Mouse (Mus musculus): ENCODE results near the gene Bad.
A peak's percentile ranks its signal among the peaks of the same experiment; 100 is the strongest.

The Bad gene

DNA sequence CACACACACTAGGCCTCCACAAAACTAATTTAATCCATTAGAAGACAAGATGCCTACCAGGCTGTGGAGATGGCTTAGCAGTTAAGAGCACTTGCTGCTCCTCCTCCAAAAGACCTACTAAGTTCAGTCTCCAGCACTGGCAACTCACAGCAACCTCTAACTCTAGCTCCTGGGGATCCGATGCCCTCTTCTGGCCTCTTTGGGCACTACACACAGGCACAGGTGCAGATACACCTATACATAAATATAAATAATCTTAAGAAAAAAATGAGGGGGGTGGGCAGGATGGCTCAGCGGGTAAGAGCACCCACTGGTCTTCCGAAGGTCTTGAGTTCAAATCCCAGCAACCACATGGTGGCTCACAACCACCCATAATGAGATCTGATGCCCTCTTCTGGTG lies 5.4 kb upstream of the Bad start:
- DNase-seq, result peak; percentile 70

DNA sequence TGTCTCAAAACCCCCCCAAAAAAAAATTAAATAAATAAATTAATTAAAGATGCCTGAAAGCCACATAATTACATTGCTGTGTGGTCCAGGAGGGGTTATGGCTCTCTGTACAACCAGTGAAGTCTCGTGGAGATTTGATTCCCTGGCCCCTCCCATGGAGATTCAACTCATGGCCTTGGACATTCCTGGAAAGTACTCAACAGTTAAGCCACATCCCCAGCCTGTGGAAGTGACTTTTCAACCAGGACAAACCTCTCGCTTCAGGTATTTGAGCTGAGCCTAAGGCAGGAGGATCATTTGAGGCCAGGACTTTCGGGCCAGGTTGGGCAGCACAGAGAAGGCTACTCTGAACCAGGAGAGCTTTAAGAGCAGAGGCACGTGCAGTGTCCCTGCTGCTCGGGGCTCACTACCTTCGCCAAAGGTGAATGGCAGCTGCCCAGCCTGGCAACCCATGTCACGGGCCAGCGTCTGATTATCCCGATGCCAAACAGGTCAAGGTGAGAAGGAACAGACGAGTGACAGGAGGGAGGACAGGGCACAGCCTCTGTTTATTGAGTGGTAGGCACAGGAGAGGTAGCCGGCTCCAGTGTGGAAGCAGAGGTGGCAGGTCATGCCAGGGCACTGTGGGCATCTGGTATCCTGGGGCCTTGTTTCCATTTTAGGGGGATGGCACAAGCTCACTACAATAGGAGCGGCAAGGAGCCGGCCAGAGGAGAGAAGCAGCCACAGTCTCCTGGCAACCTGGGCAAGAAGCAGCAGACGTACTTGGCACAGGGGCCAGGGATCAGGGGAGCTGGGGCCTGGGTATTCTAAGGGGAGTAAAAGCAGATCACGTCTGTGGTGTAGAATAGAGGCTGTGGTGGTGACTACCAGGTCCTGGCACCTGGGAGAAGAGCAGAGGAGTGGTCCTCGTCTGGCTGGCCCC lies 3.9 kb upstream of the Bad start:
- DNase-seq, result no peak

- DNase-seq, result no peak
These were observed 2.3 kb upstream of the Bad start for GRCm38 (mm10) chr19:6939106-6940002.

- no peak for DNase-seq
These were observed 987 bp upstream of the Bad start for GRCm38 (mm10) chr19:6940396-6941351.

DNA sequence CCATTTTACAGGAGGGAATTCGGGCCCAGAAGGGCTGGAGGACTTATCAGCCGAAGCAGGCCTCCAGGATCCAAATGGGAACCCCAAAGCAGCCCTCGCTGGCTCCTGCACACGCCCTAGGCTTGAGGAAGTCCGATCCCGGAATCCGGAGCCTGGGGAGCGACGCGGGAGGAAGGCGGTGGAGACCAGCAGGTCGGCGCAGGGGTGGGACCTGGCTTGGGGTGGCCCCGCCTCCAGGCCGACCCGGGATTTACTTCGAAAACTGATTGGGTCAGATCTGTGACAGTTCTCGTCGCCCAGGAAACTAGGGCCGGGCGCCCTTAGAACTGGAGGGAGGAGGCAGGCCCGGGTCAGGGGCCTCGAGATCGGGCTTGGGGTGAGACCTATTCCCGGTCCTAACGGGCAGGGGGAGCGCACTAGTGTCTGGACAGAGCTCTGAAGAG lies 609 bp downstream of the Bad start, which contains the start of gene Gpr137:
TSS of gene Gpr137 (minus strand) at position 232 of the 443 bp plus-strand sequence.
- DNase-seq, result peak; percentile 90 to 91

DNA sequence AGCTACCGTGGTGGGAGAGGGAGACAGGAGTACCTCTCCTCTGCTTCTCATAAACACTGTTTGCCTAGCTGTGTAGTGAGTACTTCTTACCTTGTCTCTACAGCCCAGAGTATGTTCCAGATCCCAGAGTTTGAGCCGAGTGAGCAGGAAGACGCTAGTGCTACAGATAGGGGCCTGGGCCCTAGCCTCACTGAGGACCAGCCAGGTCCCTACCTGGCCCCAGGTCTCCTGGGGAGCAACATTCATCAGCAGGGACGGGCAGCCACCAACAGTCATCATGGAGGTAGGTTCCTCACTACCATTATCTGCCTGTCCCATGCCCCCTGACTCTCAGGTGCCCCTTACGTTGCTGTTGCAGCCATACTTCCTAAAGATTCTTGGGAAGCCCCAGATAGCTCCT lies 1.1 kb downstream of the Bad start:
- DNase-seq, result no peak

GRCm38 (mm10) chr19:6943709-6944108 lies 2.0 kb downstream of the Bad start:
- no peak for DNase-seq

DNA sequence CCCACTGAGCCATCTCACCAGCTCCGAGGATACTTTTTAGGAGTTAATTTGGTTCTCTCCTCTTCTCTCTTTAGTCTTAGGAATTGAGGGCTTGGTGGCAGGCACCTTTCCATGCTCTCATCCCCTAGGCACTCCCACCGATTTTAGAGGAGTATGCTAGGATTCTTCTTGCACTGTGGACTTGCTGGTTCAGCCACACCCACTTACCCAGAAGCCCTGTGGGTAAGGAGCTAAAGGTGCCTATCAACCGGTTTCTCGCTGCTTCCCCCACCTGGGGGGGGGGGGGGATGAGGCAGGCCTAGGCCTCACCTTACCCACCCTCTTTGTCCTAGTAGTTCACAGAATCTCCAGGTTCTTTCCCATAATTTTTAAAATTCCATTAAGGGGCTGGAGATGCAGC lies 6.1 kb downstream of the Bad start:
- no peak for DNase-seq

- DNase-seq, result no peak
These were observed 6.5 kb downstream of the Bad start for GRCm38 (mm10) chr19:6948186-6948585.

GRCm38 (mm10) chr19:6949532-6949931 lies 7.9 kb downstream of the Bad start:
- no peak for DNase-seq

DNA sequence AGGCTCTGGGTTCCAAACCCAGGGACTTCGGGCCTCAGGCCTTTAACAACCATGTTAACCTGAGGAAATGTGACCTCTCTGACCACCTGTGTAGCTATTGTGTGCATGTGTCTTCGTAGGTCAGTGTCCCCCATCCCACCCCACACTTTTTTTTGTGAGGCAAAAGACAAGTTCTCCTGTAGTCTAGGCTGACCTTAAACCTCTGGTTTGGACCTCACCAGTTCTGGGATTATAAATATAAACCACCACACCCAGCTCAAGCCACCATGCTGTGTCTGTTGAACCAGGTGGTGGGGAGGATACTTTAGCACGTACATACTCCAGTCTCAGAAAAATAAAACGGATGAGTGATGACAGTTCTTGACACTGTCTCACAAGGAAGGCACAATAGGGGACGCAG lies 8.3 kb downstream of the Bad start:
- no peak for DNase-seq

DNA sequence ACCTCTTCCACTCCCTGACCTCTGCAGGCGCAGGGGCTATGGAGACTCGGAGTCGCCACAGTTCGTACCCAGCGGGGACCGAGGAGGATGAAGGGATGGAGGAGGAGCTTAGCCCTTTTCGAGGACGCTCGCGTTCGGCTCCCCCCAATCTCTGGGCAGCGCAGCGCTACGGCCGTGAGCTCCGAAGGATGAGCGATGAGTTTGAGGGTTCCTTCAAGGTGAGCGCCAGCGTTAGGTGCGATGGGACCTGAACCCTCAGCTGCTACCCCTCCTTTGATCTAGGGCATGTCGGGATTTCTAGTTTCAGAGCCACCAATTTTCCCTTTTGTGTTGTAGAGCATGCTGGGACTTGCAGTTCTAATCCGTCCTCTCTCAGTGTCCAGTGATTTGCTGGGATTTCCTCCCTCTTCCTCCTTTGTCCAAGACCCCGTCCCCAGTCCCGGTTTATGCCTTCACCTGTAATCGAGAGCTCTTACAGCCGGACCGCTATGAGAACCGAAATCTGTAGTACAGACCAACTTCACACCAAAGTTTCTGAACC lies 9.0 kb downstream of the Bad start:
- DNase-seq, result peak in 1 of 2 experiments; percentile 29

- DNase-seq, result peak; percentile 64 to 68
These were observed 9.8 kb downstream of the Bad start for GRCm38 (mm10) chr19:6951381-6951968.

- peak; percentile 41 to 48 for DNase-seq
These were observed 10.5 kb downstream of the Bad start for GRCm38 (mm10) chr19:6951994-6952711.

DNA sequence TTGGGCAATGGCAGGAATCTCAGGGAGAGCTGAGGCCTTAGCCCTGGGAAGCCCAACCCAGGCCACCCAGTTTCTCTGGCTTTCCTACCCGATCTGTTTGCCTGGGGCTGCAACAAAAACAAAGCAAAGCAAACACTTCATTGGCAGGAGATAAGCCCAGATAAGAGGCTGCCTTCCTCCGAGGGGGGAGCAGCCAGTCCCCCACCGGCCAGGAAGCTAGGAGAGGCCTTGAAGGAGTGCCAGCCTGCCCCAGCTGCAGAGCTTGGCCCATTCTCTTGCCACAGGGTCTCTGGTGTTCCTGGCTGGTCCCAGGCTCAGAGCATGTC lies 11.0 kb downstream of the Bad start:
- DNase-seq, result no peak

DNA sequence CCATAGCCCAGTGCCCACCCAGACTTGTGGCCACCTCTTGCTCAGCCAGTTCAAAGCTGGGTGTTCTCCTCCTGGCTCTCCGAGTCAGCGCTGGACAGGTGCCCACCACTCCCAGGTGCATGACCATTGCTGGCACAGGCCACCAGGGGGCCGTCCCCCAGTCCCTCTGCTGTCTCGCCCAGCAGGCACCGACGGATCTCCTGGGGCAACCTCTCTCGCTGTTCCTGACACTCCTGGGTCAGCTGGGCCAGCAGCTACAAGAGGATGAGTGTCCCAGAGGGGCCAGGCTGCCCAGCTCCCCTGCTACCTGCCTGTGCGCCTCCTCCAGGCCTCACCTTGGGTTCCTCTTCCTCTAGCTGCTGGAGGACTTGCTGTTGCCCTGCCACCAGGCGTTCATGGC lies 12.4 kb downstream of the Bad start:
- peak; percentile 43 to 50 for DNase-seq

DNA sequence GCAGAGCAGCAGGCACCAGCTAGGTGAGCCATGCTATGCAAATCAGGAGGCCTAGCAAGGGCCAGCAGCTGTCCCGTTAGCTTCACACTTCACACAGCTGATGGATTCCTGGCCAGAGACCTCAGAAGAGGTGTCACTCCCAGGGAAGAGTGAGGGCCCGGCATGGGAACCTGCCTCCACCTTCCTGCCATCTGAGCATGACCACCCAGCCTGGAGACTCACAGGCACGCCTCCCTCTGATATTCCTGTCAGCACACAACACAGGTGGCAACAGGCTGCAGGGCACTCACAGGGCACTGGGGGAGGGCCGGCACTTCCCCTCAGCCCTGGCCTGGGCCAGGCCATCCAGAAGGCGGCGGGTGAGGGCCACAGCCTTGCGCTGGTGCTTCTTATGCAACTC lies 13.8 kb downstream of the Bad start:
- DNase-seq, result no peak

GRCm38 (mm10) chr19:6956461-6956860 lies 14.8 kb downstream of the Bad start:
- no peak for DNase-seq

GRCm38 (mm10) chr19:6968491-6969271 lies 27.0 kb downstream of the Bad start:
- peak; percentile 30 to 36 for DNase-seq

- no peak for DNase-seq
These were observed 27.6 kb downstream of the Bad start for GRCm38 (mm10) chr19:6969291-6969664.
